Mouse (Mus musculus): ENCODE results near the gene Golga7b. TPM values are rescaled to one million over a fixed set of nuclear protein-coding genes. Genes with fewer than 3 reads are reported as not detected.
A peak's percentile ranks its signal among the peaks of the same experiment; 100 is the strongest.

Golga7b gene
- 1 to 10 TPM in 1 of 2 experiments, under 1 TPM in 1; 0.99 to 2.3 TPM for total RNA-seq (2021)
- long read RNA-seq, experiment 1, partial matches to known transcripts, result 0 of 1 reads
- long read RNA-seq, experiment 1, other reads (novel, unspliced or antisense), result 0 of 1 reads
- long read RNA-seq, experiment 2, partial matches to known transcripts, result 0 of 2 reads
- long read RNA-seq, experiment 2, other reads (novel, unspliced or antisense), result 0 of 2 reads

DNA sequence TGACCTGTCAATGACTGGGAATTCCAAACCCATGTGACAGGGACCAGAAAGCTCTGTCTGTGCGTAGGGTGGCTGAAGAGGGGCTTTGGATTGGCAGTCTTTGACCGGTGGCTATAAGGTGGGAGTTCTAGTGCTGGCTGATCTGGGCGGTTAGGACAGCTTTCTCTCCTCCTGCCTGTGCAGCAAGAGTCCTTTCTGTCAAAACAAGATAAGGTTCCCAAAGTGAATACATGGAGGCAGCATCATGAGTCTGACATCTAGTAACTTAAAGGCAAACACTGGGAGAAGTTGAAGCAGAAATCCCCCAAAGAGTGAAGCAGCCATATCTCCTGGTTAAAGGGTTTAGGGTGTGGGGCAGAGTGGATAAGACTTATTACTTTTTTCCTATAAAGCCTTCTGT, at the start of gene Golga7b:
Gene Golga7b (plus strand): TSS at position 56 of the 400 bp plus-strand sequence.
- no peak for DNase-seq

DNA sequence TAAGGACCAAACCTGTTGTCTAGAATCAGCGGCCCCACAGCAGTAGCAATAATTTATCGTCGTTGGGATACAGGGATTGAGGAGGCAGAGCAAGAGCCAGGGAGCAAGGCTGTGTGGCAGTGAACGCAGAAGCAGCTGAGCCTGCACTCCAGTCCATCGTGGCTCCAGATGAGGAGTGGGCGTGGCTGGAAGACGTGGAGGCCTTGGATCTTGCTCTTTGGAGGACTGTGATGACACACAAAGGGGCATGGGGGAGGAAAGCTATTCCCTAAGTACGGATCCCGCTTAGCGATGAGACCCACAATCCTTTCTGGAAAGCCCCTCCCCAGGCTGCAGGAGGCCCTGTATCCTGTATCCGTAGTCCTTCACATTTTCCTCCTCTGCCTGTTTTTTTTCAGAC, 49.3 kb upstream of the Golga7b start:
- peak; percentile 47 for DNase-seq

DNA sequence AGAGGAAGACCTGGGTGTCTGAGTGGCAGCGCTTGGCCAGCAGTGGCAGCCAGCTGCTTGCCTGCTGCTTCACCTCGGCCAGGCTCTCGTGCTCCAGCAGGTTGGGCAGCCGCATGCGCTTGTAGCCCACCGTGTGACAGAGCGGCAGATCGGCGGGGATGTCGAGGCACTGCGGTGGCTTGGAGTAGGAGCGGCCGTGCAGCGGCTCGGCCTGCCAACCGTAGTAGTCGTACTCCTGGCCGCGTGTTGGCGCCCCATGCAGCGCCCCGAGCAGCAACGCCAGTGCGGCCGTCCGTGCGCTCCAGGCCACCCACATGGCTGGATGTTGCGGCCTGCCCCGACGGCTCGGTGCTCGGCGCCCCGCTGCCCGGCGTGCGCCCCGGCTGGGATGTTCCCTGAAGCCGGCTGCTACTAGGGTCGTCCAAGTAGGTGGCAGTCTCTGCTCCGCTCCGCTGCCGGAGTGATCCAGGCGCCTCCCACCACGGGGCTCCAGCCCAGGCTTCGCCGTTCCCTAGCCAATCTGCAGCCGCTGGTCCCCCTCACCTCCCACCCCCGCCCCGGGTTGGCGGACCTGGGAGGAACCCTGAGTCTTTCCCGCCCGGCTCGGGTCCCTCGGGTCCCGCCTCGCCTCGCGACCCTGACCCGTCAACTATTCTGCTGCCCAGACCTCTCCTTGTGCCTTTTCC, 45.5 kb upstream of the Golga7b start, which contains the start of gene Sfrp5:
Gene Sfrp5 (minus strand): TSS at position 557 of the 686 bp plus-strand sequence.
- DNase-seq, result peak; percentile 12

DNA sequence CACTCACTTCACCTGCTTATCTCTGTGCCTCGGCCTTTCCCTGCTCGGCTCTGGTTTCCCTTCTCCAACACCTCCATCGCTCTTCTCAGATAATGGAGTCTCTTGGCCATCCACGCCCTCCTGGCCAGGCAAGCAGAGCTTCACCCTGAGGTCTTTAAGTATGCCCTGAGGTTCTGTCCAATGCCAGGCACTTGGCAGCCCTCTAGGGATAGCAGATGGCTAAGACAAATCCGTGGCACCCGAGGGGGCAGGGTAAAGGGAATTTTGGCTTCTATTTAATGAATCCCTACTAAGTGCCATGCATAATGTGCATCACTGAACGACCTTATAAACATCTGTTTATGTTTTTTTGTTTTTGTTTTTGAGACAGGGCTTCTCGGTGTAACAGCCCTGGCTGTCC, 44.9 kb upstream of the Golga7b start:
- DNase-seq, result no peak

DNA sequence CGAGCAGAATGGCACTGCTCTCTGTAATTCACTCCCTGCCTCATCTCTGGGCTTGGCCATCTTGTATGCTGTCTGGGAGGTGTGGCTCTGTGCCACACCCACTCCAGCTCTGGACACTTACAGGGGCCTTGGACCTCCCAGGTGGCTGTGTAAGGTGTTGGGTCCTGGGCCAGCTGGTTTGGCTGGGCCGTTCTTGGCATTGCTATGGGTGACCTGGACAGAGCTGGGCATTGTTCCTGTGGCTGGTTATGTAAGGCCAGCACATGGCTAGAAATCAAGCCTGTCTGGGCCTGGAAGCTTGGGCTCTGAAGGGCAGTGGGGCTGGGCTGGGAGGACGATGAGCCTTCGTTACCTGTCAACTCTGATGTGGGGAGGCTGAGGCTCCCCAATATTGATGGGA, 43.1 kb upstream of the Golga7b start:
- DNase-seq, result peak; percentile 18

DNA sequence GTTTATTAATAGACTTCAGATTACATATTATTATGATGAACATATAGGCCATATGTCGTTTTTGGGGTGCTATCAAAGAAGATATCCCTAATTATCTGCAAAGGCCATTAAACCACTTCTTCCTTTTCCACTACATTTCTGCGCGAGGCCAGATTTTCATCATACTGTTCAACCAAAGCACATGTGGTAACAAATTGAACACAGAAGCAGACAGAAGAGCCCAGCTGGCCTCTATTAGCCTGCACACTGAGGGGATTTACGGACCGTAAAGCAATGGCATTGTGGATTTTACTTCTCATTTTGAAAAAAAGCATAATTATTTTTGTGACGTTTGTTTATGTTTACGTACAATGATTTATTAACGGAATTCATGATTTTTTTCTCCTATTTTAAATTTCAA, 42.2 kb upstream of the Golga7b start:
- DNase-seq, result no peak

DNA sequence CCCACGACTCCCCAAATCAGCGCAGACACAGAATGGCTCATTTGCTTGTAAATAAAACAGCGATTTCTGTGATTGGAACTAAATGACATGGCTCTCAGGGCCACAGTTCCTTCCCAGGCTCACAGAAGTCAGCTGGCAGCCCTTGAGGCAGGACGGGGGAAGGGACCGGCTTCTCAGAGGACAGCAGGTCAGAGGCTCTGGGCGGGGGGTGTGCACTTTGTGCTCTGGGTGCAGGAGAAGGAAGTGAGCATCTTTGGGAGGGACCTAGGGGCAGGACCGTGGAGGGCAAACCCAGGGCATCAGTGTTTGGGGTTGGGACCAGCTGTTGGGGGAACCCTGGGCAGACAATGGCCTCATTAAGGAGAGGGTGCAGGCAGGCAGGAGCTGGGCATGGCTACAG, 37.9 kb upstream of the Golga7b start:
- DNase-seq, result no peak

DNA sequence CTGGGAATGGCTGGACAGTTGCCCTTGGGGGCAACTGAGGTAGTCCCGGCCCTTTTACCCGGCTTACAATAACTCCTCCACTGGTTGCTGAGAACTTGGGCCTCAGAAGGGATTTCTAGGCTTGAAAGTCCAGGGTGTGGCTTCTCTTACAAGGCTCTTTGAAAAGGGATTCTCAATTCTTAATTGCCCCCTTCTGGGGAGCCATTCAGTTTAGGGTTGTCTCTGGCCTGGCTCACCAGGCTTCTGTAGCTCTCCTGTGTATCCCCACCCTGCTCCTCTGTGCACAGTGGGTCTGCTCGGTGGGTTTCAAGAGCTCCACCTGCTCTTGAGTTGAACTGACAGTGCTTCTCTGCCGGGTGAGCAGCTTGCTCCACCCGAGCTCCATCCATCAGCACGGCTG, 37.4 kb upstream of the Golga7b start:
- no peak for DNase-seq

DNA sequence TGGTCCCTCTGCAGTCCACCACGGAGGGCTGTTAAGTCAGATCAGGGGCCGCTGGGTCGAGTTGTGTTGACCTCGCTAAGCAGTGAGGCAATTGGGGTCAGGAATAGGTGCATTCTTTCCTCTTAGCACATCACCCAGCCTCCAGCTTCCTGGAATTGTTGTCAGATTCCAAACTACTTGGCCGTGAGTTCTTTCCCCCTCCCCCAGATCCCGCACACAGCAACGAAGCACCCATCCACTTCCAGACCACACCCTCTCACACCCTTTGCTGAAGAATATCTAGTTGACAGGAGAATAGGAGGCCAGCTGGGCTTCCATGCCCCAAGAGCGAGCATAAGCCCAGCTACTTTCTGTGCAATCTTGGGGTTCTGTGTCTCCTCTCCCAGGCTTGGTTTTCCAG, 35.4 kb upstream of the Golga7b start:
- no peak for DNase-seq

DNA sequence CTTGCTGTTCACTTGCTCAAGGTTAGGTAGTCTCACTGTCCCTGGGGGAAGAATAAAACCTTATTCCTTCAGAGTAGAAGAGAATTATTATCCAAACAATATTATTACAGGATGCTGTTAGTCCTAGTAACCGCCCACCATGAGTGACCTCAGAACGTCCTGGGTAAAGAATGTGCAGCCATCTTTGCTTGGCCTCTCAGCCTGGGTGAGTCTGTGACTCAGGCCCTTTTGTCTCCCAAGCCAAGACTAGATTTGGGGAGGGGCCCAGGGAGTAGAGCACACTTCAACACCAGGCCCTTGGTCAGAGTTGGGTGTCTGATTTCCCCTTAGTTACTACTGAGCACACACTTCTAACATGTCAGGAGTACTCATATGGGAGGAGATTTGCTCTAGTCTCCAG, 32.8 kb upstream of the Golga7b start:
- no peak for DNase-seq

DNA sequence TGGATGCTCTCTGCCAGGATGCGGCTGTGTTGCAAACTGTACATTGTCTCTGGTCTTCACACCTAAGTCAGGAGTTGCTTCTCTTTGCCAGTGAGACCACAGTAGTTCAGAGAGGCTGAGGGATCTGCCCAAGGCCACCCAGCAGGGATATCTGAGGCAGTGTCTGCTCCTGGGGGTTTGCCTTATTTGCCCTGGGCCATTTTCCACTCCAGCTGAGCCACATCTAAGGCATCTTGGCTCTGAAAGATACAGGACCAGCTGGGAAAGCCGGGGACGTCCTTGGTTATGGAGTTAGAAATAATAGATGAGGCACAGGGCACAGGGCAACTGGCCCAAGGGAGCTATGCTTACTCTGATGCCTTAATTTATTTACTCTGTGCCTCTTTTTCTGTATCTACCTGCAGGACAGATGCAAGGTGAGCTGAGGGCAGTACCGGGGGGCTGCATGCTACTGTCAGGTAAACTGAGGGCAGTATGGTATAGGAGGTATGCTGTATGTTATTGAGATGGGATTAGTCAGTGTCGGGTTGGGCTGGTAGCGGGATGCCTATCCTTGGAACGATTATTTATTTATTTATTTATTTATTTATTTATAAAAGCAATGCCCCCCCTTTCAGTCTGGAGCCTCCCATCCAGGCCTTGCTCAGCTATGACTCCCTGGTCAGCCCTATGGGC, 30.5 kb upstream of the Golga7b start:
- no peak for DNase-seq

DNA sequence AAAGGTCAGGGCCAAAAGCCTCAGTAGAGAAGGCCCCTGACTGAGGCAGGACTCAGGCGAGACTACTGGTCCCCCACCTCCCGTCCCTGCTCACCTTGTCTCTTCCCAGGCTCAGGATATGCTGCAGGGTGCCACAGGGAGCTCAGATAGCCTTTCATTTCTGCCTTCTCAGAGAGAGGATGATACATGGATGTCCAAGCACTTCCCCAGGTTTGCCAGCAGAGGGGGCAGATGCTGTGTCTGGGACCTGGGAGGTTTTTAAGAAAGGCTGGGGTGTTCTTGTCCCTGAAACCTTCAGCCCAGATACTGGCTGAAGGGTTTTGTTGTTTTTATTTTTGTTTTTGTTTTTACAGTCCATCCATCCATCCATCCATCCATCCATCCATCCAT, 30.0 kb upstream of the Golga7b start:
- DNase-seq, result peak; percentile 68

DNA sequence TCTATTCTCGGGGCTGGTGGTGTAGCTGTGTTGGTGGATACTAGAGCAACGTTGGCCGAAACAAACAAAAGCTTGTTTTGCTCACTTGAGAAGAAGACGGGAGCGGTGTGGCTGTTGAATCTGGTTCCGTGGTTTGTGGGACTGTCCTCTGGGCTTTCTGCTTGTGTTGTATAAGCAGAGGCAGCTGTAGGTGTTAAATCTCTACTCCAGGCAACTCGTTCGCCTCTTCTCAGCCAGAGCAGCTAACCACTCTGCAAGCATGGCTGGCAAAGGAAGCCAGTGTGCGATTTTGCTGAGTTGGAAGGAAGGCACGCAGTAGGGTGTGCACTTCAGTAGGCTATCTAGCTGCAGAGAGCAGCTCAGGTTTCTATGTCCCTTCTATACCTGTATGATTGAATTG, 20.9 kb upstream of the Golga7b start:
- DNase-seq, result no peak

DNA sequence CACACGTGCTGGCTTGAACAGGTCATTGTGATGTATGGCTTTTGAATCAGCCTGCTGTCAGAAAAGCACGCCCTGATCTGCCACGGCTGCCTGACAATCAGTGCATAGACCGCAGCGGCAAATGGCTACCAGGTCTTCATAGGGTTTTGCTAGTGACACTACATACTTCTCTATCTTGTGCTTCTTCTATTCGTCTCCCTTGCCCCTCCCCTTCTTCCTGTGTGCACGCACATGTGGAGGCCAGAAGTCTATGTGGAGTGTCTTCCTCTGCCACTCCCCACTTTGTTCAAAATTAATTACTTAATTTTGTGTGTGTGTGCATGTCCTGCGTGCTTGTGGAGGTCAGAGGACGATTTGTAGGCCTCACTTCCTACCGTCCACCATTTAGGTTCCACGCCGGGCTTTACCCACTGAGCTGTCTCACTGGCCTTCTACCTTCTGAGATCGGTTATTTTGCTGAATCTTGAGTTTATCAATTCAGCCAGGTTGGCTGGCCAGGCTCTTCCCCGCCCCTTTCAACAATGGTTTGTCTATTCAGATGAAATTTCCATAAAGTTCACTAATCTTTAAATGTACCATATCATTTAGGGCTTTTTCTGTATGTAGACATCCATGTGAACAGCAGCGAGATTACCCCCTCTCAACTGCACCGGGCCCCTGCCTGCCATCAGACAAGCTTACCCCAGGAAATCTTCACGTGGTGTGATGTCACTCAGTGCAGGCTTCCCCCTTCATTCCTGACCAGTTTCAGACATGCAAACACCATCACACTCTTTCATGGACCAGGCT, 17.7 kb upstream of the Golga7b start:
- no peak for DNase-seq

DNA sequence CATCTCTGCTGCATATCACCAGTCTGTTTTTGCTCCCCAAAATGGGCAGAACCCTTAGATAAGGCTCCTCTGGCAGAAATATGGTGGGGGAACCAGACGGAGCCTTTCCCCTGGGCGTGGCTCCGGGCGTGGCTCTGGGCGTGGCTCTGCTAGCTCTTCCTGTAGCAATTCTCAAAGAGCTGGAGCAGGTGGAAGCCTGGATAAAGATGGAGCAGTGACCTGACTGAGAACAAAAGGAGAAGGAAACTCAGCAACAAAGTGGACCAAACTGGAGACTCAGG, 17.1 kb upstream of the Golga7b start:
- no peak for DNase-seq

DNA sequence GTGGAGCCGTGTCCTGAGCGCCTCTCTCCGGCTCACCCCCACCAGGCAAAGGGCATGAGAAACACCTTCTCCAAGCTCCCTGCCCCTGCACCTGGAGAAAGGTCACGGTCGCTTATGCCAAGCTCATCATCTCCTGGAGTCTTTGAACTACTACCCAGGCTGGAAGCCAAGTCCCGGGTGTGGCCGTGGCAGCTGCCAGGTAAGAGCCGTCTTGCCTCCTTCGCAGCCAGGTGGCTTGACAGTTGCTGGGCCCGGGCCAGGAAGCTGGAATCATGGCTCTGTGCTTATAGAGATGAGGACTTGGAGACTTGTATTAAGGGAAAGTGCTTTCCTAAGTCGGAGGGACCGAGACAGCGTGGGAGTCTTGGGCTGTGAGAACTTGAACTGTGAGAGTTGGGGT, 16.4 kb upstream of the Golga7b start:
- no peak for DNase-seq

DNA sequence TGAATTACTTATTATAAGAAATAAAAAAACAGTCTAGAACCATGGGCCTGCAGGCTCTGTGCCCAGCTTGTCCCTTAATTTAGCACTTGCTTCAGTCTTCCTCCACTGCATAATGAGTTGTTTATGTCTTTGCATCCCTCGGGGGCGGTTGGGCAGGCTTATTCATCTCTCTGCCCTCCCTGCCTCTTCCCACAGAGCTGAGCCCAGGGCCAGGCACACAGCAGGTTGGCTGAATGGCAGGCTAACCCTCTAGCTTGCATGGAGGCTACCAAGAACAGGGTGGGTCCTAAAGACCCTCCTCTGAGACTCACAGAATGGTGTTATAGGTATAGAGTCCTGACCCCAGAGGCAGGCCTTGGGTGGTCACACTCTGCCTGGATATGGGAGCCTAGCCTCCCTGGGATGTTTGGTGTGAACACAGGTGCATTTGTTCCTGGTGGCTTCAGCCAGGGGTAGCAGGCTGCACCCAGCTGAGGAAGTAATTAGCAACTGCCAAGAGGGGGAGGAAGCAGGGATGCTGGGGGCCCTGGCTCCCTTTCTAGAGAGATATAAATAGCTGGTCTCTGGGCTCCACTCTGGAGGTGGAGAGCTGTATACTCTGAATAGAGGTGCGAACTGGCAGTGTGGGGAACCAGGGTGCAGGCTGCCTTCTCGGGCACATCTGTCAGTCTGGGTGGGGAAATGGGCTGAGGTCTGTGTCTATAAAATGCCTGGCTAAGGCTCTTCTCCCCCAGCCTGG, 9.6 kb upstream of the Golga7b start:
- no peak for DNase-seq

DNA sequence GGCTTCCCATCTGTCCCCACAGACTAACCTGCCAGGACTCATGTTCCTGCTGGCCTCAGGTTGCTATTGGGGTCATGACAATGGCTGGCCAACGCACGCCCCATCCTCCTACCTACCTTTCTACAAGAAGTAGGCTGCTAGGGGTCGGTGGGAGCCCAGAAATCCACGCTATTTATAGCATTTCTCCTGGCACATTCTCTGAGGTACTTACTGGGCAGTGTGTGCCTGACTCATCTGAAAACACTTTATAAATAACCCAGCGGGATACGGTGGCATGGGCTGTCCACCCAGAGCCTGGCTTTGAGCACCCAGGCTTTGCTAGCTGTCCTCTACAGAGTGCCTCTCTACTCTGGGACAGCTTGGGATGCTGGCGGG, 9.0 kb upstream of the Golga7b start:
- no peak for DNase-seq

DNA sequence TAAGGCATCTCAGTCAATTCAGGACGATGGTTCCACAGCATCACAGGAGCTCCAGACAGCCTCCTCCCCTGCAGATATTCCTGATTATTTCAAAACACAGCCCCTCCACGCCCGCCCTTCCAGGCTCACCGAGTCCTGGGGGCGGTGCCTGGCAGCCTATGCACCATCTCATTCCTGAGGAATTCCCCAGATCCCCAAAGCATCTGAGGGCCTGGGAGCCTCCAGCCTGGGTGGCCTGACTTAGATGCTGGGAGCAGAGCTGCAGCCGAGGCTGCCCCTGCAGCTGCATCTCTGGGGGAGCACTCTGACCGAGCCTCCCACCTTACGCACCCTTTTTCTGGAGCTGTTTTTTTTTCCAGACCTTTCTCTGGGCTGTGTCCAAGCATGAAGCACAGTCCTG, 6.5 kb upstream of the Golga7b start:
- no peak for DNase-seq

DNA sequence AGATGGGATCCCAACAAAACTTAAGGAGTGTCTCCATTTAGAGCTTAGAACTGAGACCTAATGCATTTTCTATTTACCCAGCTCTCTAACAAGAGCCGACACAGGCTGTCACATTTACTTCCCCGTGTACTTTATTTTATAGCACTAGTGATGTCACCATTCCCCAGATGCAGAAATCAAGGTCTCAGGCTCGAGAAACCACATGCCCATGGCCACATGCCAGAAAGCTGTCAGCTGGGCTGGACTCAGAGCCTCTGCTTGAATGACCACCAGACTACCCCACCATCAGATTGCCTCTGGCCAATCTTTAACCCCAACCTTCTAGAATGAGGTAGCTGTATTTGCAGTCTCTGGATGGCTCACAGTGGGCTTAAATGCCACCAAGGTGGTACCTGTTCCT, 4.0 kb upstream of the Golga7b start:
- DNase-seq, result peak; percentile 20

DNA sequence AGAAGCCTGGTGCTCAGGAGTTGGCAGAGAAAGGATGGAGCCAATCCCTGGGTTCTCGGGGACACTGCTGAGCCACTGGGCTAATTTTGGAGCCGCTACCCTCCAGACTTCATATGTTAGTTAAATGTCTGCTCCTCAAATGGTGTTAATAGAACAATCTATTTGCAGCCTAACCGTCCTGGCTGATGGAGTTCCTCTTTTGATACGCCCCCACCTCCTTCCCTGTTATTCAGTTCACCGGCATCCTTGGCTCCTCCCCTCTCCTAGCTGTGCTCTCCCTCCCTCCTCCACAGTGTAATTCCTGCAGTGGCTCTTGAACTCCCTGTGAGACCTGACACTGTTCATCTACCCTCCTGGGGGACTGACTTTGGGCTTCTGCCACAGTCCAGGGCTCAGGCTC, 748 bp upstream of the Golga7b start:
- no peak for DNase-seq
